Mouse (Mus musculus) heart, postnatal 0 days (tissue): ENCODE data around the gene Allc.
A peak's percentile ranks its signal among the peaks of the same experiment; 100 is the strongest.

Source experiments
- CTCF ChIP-seq: IDR thresholded peaks from 2 replicates; pipeline ENCODE4 v1.5.1; 2016; ENCODE audit warnings: antibody characterized with exemption, control low read depth, low read depth
- EP300 ChIP-seq: IDR thresholded peaks from 2 replicates; pipeline ENCODE4 v1.6.1; 2016; ENCODE audit warnings: antibody characterized with exemption, low read depth

- TF ChIP-seq EP300, result no peak
- peak; percentile 15; the same call in 1 of the 2 replicates for TF ChIP-seq CTCF
Observed at GRCm38 (mm10) chr12:28621451-28622166, 39.3 kb upstream of the Allc start.
